Mouse (Mus musculus): ENCODE results near the gene Tfr2. TPM values are rescaled to one million over a fixed set of nuclear protein-coding genes. Genes with fewer than 3 reads are reported as not detected.

Tfr2 gene
- polyA plus RNA-seq, 1 experiment, result not detected

DNA sequence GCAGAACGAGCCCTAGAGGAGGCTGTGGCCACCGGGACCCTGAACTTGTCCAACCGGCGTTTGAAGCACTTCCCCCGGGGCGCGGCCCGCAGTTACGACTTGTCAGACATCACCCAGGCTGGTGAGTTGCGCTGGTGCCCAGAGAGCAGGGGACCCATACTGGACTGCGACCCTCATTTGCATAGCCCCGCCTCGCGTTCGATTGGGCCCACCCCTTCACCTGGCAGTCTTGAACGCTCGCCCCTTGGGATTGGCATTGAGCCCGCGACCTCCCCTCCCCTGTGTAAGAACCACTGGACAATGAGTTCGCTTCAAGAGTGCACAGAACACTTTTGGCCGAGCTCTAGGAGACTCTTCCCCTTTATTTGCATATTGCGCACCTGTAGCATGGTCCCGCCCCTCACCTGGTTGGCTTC lies 59.7 kb downstream of the Tfr2 start:
- Histone ChIP-seq H3K4me3 (ENCODE audit: insufficient read depth, low read length) (peak overlapping the region; percentile 95), H3K4me1 (ENCODE audit: control insufficient read depth, insufficient read depth, low read length) (peaks cover 33% of the 10 kb centered on the region), H3K27ac (ENCODE audit: insufficient read depth, low read depth, low read length) (peak overlapping the region; percentile 97)
- TF ChIP-seq CTCF (IDR thresholded peaks at IDR 0.05; ENCODE audit: low read depth, low read length) (no peak), POLR2A (IDR thresholded peaks at IDR 0.05; ENCODE audit: borderline replicate concordance, low read depth, low read length) (no peak)

DNA sequence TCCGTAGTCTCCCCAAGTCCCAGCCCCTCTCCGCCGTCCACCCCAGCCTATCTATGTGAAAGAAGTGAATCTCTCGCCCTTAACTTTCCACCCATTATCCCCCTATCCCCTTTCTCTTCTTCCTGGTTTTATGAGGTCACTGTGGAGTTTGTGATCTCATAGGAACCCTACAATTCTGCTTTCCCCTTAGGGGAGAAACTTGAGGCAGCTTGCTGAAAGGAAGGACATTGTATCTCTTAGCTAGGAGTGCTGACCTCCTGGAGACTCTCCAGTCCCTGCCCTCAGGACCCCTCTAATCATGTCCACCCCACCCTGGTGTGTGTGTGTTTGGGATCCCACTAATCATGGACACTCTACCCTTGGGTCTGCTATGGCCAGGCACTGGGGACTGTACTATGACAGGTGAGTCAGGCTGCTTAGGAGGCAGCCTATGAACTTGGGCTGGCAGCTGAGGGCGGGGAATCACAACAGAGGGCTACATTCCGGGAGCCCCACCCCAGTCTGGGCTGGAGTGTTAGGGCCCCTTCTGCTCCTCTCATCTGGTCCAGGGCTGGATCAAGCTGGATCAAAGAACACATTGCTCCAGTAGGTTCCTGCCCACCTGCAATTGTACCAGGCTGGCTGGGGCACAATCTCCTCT lies 60.4 kb downstream of the Tfr2 start:
- H3K4me1 ChIP-seq (ENCODE audit: control insufficient read depth, insufficient read depth, low read length), result peaks cover 26% of the 10 kb centered on the region
- TF ChIP-seq POLR2A (IDR thresholded peaks at IDR 0.05; ENCODE audit: borderline replicate concordance, low read depth, low read length) (no peak), CTCF (IDR thresholded peaks at IDR 0.05; ENCODE audit: low read depth, low read length) (no peak)
- H3K27ac ChIP-seq (ENCODE audit: insufficient read depth, low read depth, low read length), result peak overlapping the region; percentile 97
- peak overlapping the region; percentile 95 for H3K4me3 ChIP-seq (ENCODE audit: insufficient read depth, low read length)

DNA sequence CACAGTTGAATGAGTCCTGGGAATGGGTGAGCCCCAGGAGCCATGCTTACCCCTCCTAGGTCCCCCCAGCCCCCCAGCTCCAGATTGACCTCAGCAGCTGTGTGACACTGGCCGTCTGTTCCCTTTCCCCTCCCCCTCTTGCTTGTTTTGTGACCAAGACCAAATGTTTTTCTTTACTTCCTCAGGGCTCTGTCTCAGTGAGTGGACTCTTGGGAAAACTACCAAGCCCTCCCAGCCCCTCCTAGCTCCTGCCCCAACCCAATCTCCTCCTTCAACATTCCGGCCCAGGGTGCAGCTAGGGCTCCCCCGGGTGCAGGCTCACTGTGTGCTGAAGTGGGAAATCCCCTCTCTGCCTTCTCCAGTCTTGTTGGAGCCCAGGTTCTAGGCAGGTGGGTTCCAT lies 61.0 kb downstream of the Tfr2 start:
- peak overlapping the region; percentile 97 for H3K27ac ChIP-seq (ENCODE audit: insufficient read depth, low read depth, low read length)
- peak overlapping the region; percentile 95 for H3K4me3 ChIP-seq (ENCODE audit: insufficient read depth, low read length)
- H3K4me1 ChIP-seq (ENCODE audit: control insufficient read depth, insufficient read depth, low read length), result peaks cover 25% of the 10 kb centered on the region
- TF ChIP-seq POLR2A (IDR thresholded peaks at IDR 0.05; ENCODE audit: borderline replicate concordance, low read depth, low read length) (no peak), CTCF (IDR thresholded peaks at IDR 0.05; ENCODE audit: low read depth, low read length) (no peak)

DNA sequence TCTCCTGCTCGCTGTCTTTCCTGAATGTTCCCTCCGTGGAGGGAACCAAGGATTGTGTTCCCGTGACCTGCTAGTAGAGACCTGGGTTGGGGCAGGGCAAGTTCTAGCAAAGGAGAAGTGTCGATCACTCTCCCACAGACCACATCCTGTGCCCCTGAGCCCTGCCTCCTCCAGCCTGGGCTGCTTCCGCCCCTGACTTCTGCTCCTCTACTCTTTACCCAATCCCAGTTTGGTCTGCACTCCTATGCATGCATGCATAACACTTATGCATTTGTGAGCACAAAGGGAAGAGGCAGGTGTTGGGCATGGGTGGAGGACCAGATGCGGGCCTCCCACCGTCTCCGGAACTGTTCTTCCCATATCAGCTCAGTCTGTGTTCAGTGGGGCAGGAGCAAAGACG lies 61.5 kb downstream of the Tfr2 start:
- Histone ChIP-seq H3K4me1 (ENCODE audit: control insufficient read depth, insufficient read depth, low read length) (peaks cover 25% of the 10 kb centered on the region), H3K27ac (ENCODE audit: insufficient read depth, low read depth, low read length) (peak overlapping the region; percentile 97), H3K4me3 (ENCODE audit: insufficient read depth, low read length) (peak overlapping the region; percentile 95)
- TF ChIP-seq POLR2A (IDR thresholded peaks at IDR 0.05; ENCODE audit: borderline replicate concordance, low read depth, low read length) (no peak), CTCF (IDR thresholded peaks at IDR 0.05; ENCODE audit: low read depth, low read length) (no peak)

DNA sequence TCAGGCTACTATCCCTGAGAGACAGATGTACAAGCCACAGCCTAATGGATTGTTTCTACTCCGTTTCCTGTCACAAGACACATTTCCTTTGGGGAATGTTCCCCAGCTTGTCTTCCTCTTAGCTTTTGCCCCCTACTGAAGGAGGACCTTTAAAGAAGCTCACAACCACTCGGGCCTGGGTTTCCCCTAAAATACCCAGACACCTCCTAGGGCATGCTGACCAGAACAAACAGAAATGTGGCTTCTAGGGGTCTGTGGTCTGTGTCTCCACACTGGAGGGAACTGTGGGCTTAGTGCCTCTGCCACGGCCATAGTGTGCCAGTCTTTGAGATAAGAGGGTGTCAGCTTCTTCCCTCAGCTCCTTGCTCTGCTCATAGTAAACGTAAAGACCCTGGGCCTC lies 62.0 kb downstream of the Tfr2 start:
- peak overlapping the region; percentile 95 for H3K4me3 ChIP-seq (ENCODE audit: insufficient read depth, low read length)
- peak overlapping the region; percentile 97 for H3K27ac ChIP-seq (ENCODE audit: insufficient read depth, low read depth, low read length)
- TF ChIP-seq POLR2A (IDR thresholded peaks at IDR 0.05; ENCODE audit: borderline replicate concordance, low read depth, low read length) (no peak), CTCF (IDR thresholded peaks at IDR 0.05; ENCODE audit: low read depth, low read length) (no peak)
- peaks cover 25% of the 10 kb centered on the region for H3K4me1 ChIP-seq (ENCODE audit: control insufficient read depth, insufficient read depth, low read length)

DNA sequence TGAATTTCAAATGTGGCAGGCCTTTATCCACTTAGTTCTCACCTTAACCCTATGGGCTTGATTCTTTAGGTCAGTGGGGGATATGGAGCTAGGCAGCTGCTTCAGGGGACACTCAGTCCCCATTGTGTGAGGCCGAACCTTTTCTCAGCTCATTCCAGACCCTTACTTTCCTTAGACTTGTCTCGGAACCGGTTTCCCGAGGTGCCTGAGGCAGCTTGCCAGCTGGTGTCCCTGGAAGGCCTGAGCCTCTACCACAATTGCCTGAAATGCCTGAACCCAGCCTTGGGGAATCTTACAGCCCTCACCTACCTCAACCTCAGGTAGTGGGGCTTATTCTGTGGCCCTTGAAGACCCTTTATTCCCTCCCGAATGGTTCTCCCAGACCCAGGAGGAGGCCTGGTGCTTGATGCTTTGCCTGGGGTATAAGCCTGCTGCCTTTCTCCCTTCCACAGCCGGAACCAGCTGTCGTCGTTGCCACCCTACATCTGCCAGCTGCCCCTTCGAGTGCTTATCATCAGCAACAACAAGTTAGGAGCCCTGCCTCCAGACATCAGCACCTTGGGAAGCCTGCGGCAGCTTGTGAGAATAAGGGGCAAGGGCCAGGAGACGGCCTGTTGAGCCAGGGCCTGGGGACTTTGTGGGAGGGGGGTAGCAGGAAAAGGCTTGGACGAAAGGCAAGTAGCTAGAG lies 63.9 kb downstream of the Tfr2 start:
- TF ChIP-seq POLR2A (IDR thresholded peaks at IDR 0.05; ENCODE audit: borderline replicate concordance, low read depth, low read length) (no peak), CTCF (IDR thresholded peaks at IDR 0.05; ENCODE audit: low read depth, low read length) (no peak)
- peaks cover 18% of the 10 kb centered on the region for H3K4me1 ChIP-seq (ENCODE audit: control insufficient read depth, insufficient read depth, low read length)
- no peak overlapping the region for H3K4me3 ChIP-seq (ENCODE audit: insufficient read depth, low read length)
- no peak overlapping the region for H3K27ac ChIP-seq (ENCODE audit: insufficient read depth, low read depth, low read length)

Other genes with a start within 250 kb of the Tfr2 start
- gene Slc12a9, start 236.2 kb upstream of the Tfr2 start, polyA plus RNA-seq (2012; ENCODE audit: insufficient read depth, insufficient read length, missing spikeins), result 43.2 and 47.0 TPM in 2 replicates
- 0.19 TPM in 1 of 2 replicates, not detected in the other for gene Ephb4, start 219.7 kb upstream of the Tfr2 start, polyA plus RNA-seq (2012; ENCODE audit: insufficient read depth, insufficient read length, missing spikeins)
- not detected in 2 replicates for gene Zan, start 92.8 kb upstream of the Tfr2 start, polyA plus RNA-seq (2012; ENCODE audit: insufficient read depth, insufficient read length, missing spikeins)
- 15.8 and 17.4 TPM in 2 replicates for gene Pop7, start 67.3 kb upstream of the Tfr2 start, polyA plus RNA-seq (2012; ENCODE audit: insufficient read depth, insufficient read length, missing spikeins)
- gene Gigyf1, start 51.3 kb upstream of the Tfr2 start, polyA plus RNA-seq (2012; ENCODE audit: insufficient read depth, insufficient read length, missing spikeins), result 42.0 and 48.3 TPM in 2 replicates
- gene Epo, start 36.6 kb upstream of the Tfr2 start, polyA plus RNA-seq (2012; ENCODE audit: insufficient read depth, insufficient read length, missing spikeins), result not detected in 2 replicates
- 547 and 604 TPM in 2 replicates for gene Gnb2, start 36.3 kb upstream of the Tfr2 start, polyA plus RNA-seq (2012; ENCODE audit: insufficient read depth, insufficient read length, missing spikeins)
- gene Actl6b, start 16.3 kb upstream of the Tfr2 start, polyA plus RNA-seq (2012; ENCODE audit: insufficient read depth, insufficient read length, missing spikeins), result not detected in 2 replicates
- gene Mospd3, start 31.2 kb downstream of the Tfr2 start, polyA plus RNA-seq (2012; ENCODE audit: insufficient read depth, insufficient read length, missing spikeins), result 64.0 and 69.9 TPM in 2 replicates
- 3.2 and 5.0 TPM in 2 replicates for gene Pcolce, start 43.9 kb downstream of the Tfr2 start, polyA plus RNA-seq (2012; ENCODE audit: insufficient read depth, insufficient read length, missing spikeins)
- not detected in 2 replicates for gene Fbxo24, start 59.2 kb downstream of the Tfr2 start, polyA plus RNA-seq (2012; ENCODE audit: insufficient read depth, insufficient read length, missing spikeins)
- gene Lrch4, start 59.3 kb downstream of the Tfr2 start, polyA plus RNA-seq (2012; ENCODE audit: insufficient read depth, insufficient read length, missing spikeins), result 209 and 221 TPM in 2 replicates
- 37.5 and 42.1 TPM in 2 replicates for gene Gm20605, start 59.3 kb downstream of the Tfr2 start, polyA plus RNA-seq (2012; ENCODE audit: insufficient read depth, insufficient read length, missing spikeins)
- 107 and 128 TPM in 2 replicates for gene Sap25, start 71.5 kb downstream of the Tfr2 start, polyA plus RNA-seq (2012; ENCODE audit: insufficient read depth, insufficient read length, missing spikeins)
- not detected in 2 replicates for gene Irs3, start 75.9 kb downstream of the Tfr2 start, polyA plus RNA-seq (2012; ENCODE audit: insufficient read depth, insufficient read length, missing spikeins)
- gene Agfg2, start 114.9 kb downstream of the Tfr2 start, polyA plus RNA-seq (2012; ENCODE audit: insufficient read depth, insufficient read length, missing spikeins), result 18.1 and 22.5 TPM in 2 replicates
- 1.5 and 1.9 TPM in 2 replicates for gene Nyap1, start 171.8 kb downstream of the Tfr2 start, polyA plus RNA-seq (2012; ENCODE audit: insufficient read depth, insufficient read length, missing spikeins)
- gene Tsc22d4, start 175.9 kb downstream of the Tfr2 start, polyA plus RNA-seq (2012; ENCODE audit: insufficient read depth, insufficient read length, missing spikeins), result 179 and 198 TPM in 2 replicates
- gene Ppp1r35, start 209.0 kb downstream of the Tfr2 start, polyA plus RNA-seq (2012; ENCODE audit: insufficient read depth, insufficient read length, missing spikeins), result 28.3 and 36.2 TPM in 2 replicates
- 31.3 and 35.4 TPM in 2 replicates for gene Mepce, start 217.8 kb downstream of the Tfr2 start, polyA plus RNA-seq (2012; ENCODE audit: insufficient read depth, insufficient read length, missing spikeins)
- gene Zcwpw1, start 218.0 kb downstream of the Tfr2 start, polyA plus RNA-seq (2012; ENCODE audit: insufficient read depth, insufficient read length, missing spikeins), result 6.1 TPM in 2 replicates